Mouse (Mus musculus): ENCODE data around the gene Krt42. TPM values are rescaled to one million over a fixed set of nuclear protein-coding genes. Genes with fewer than 3 reads are reported as not detected.

The Krt42 gene
- polyA plus RNA-seq, 2 experiments = not detected

GRCm38 (mm10) chr11:100281596-100282544, 12.2 kb upstream of the Krt42 start:
- Histone ChIP-seq H3K27ac (no peak overlapping the region), H3K27me3 (ENCODE audit: control insufficient read depth, insufficient read depth, low read length) (no peaks in the 10 kb centered on the region), H3K4me3 (ENCODE audit: insufficient read depth in 1 of 2, low read depth in 2 of 2, low read length in 2 of 2) (no peak overlapping the region), H3K9me3 (ENCODE audit: control insufficient read depth, low read length) (no peaks in the 10 kb centered on the region), H3K4me1 (replicated peaks; ENCODE audit: control insufficient read depth in 2 of 2, insufficient read depth in 2 of 2, low read length in 1 of 2) (no peaks in the 10 kb centered on the region), H3K36me3 (replicated peaks; ENCODE audit: control insufficient read depth, insufficient read depth, low read depth) (no peaks in the 10 kb centered on the region), H3K4me2 (ENCODE audit: low read depth) (no peak overlapping the region), H3K9ac (replicated peaks) (no peak overlapping the region)
- peak; percentile 45 to 62 (median 54) for DNase-seq (ENCODE audit: low read depth in 3 of 3, low spot score in 3 of 3)
- WGBS (ENCODE audit: insufficient replicate concordance) = 20% methylated on average over 11 of the region's 11 CpGs
- TF ChIP-seq EP300 (IDR thresholded peaks at IDR 0.05; ENCODE audit: low read depth) = no peak
- TF ChIP-seq CTCF (IDR thresholded peaks at IDR 0.05; ENCODE audit: low read depth) = peak; percentile 97
- no peak for ATAC-seq (ENCODE audit: insufficient read depth)

GRCm38 (mm10) chr11:100278759-100279158, 9.1 kb upstream of the Krt42 start:
- Histone ChIP-seq H3K4me3 (ENCODE audit: insufficient read depth in 1 of 2, low read depth in 2 of 2, low read length in 2 of 2) (no peak overlapping the region), H3K36me3 (replicated peaks; ENCODE audit: control insufficient read depth, insufficient read depth, low read depth) (no peaks in the 10 kb centered on the region), H3K4me1 (replicated peaks; ENCODE audit: control insufficient read depth in 2 of 2, insufficient read depth in 2 of 2, low read length in 1 of 2) (no peaks in the 10 kb centered on the region), H3K27ac (no peak overlapping the region), H3K9me3 (ENCODE audit: control insufficient read depth, low read length) (no peaks in the 10 kb centered on the region), H3K4me2 (ENCODE audit: low read depth) (no peak overlapping the region), H3K27me3 (ENCODE audit: control insufficient read depth, insufficient read depth, low read length) (no peaks in the 10 kb centered on the region), H3K9ac (replicated peaks) (no peak overlapping the region)
- no peak for ATAC-seq (ENCODE audit: insufficient read depth)
- TF ChIP-seq CTCF (IDR thresholded peaks at IDR 0.05; ENCODE audit: low read depth) (no peak), EP300 (IDR thresholded peaks at IDR 0.05; ENCODE audit: low read depth) (no peak)
- no peak for DNase-seq (ENCODE audit: low read depth in 3 of 3, low spot score in 3 of 3)
- WGBS (ENCODE audit: insufficient replicate concordance) = 40% methylated on average over 5 of the region's 5 CpGs

- ATAC-seq (ENCODE audit: insufficient read depth) (no peak), DNase-seq (ENCODE audit: low read depth in 3 of 3, low spot score in 3 of 3) (no peak)
- Histone ChIP-seq H3K27me3 (ENCODE audit: control insufficient read depth, insufficient read depth, low read length) (no peaks in the 10 kb centered on the region), H3K4me3 (ENCODE audit: insufficient read depth in 1 of 2, low read depth in 2 of 2, low read length in 2 of 2) (no peak overlapping the region), H3K36me3 (replicated peaks; ENCODE audit: control insufficient read depth, insufficient read depth, low read depth) (no peaks in the 10 kb centered on the region), H3K9ac (replicated peaks) (no peak overlapping the region), H3K4me2 (ENCODE audit: low read depth) (no peak overlapping the region), H3K9me3 (ENCODE audit: control insufficient read depth, low read length) (no peaks in the 10 kb centered on the region), H3K4me1 (replicated peaks; ENCODE audit: control insufficient read depth in 2 of 2, insufficient read depth in 2 of 2, low read length in 1 of 2) (no peaks in the 10 kb centered on the region), H3K27ac (no peak overlapping the region)
- TF ChIP-seq CTCF (IDR thresholded peaks at IDR 0.05; ENCODE audit: low read depth) (no peak), EP300 (IDR thresholded peaks at IDR 0.05; ENCODE audit: low read depth) (no peak)
- WGBS (ENCODE audit: insufficient replicate concordance) = 48% methylated on average over 15 of the region's 15 CpGs
Observed at GRCm38 (mm10) chr11:100277726-100278480, 8.2 kb upstream of the Krt42 start.

GRCm38 (mm10) chr11:100275466-100275865, 5.8 kb upstream of the Krt42 start:
- DNase-seq (ENCODE audit: low read depth in 3 of 3, low spot score in 3 of 3) (no peak), ATAC-seq (ENCODE audit: insufficient read depth) (no peak)
- Histone ChIP-seq H3K36me3 (replicated peaks; ENCODE audit: control insufficient read depth, insufficient read depth, low read depth) (no peaks in the 10 kb centered on the region), H3K27ac (no peak overlapping the region), H3K27me3 (ENCODE audit: control insufficient read depth, insufficient read depth, low read length) (no peaks in the 10 kb centered on the region), H3K4me3 (ENCODE audit: insufficient read depth in 1 of 2, low read depth in 2 of 2, low read length in 2 of 2) (no peak overlapping the region), H3K9me3 (ENCODE audit: control insufficient read depth, low read length) (no peaks in the 10 kb centered on the region), H3K4me1 (replicated peaks; ENCODE audit: control insufficient read depth in 2 of 2, insufficient read depth in 2 of 2, low read length in 1 of 2) (no peaks in the 10 kb centered on the region), H3K9ac (replicated peaks) (no peak overlapping the region), H3K4me2 (ENCODE audit: low read depth) (no peak overlapping the region)
- no peak for TF ChIP-seq EP300 (IDR thresholded peaks at IDR 0.05; ENCODE audit: low read depth)
- TF ChIP-seq CTCF (IDR thresholded peaks at IDR 0.05; ENCODE audit: low read depth) = no peak
- 53% methylated on average over 5 of the region's 5 CpGs for WGBS (ENCODE audit: insufficient replicate concordance)

- no peak for ATAC-seq (ENCODE audit: insufficient read depth)
- H3K9me3 ChIP-seq (ENCODE audit: control insufficient read depth, low read length) = no peaks in the 10 kb centered on the region
- TF ChIP-seq EP300 (IDR thresholded peaks at IDR 0.05; ENCODE audit: low read depth) = no peak
- TF ChIP-seq CTCF (IDR thresholded peaks at IDR 0.05; ENCODE audit: low read depth) = no peak
- no peak for DNase-seq (ENCODE audit: low read depth in 3 of 3, low spot score in 3 of 3)
- H3K4me3 ChIP-seq (ENCODE audit: insufficient read depth in 1 of 2, low read depth in 2 of 2, low read length in 2 of 2) = no peak overlapping the region
- 62% methylated on average over 7 of the region's 7 CpGs for WGBS (ENCODE audit: insufficient replicate concordance)
- no peaks in the 10 kb centered on the region for H3K36me3 ChIP-seq (replicated peaks; ENCODE audit: control insufficient read depth, insufficient read depth, low read depth)
- H3K9ac ChIP-seq (replicated peaks) = no peak overlapping the region
- no peaks in the 10 kb centered on the region for H3K27me3 ChIP-seq (ENCODE audit: control insufficient read depth, insufficient read depth, low read length)
- no peak overlapping the region for H3K4me2 ChIP-seq (ENCODE audit: low read depth)
- H3K27ac ChIP-seq = no peak overlapping the region
- H3K4me1 ChIP-seq (replicated peaks; ENCODE audit: control insufficient read depth in 2 of 2, insufficient read depth in 2 of 2, low read length in 1 of 2) = no peaks in the 10 kb centered on the region
Observed at GRCm38 (mm10) chr11:100274719-100275118, 5.0 kb upstream of the Krt42 start.
